Mouse (Mus musculus) cerebellum, adult (tissue): ENCODE results near the gene Zcchc14.
"Not testable (repeated sequence)": the region's sequence is repeated elsewhere in the genome, so short reads cannot be mapped to it uniquely, and the experiment has no call there.

Source experiments
- ATAC-seq: cut with Nextera tagmentation; 2 replicates; pipeline ENCODE4 v1.9.2; 2017; ENCODE audit warnings: mild to moderate bottlenecking, moderate library complexity, mixed read lengths; ENCODE audit not compliant: insufficient number of reproducible peaks, low FRiP score, low TSS enrichment

The Zcchc14 gene

GRCm38 (mm10) chr8:121632401-121632800 lies 20.3 kb downstream of the Zcchc14 start:
- ATAC-seq: peak; percentile 45; the same call in 1 of the 2 replicates

- ATAC-seq: no peak
Observed at GRCm38 (mm10) chr8:121631645-121632071, 21.0 kb downstream of the Zcchc14 start.

GRCm38 (mm10) chr8:121628681-121629080 lies 24.0 kb downstream of the Zcchc14 start:
- ATAC-seq: no peak

DNA sequence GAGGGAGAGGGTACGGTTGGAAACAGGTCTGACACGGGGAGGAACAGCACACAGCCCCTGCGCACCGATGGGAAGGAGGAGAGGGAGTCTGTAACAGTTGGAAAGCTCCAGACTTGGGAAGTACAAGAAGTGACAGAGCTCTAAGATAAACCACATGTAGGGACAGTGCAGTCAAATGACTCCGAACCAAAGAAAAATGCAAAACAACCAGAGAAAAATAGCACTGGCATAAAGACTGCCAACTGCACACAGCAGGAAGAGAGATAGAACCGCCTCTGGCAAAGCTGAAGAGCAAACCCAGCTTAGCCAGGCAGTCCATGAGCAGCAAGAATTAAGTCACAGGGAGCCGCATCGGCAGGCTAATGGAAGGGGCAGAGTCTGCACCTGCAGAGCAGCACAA lies 29.7 kb downstream of the Zcchc14 start:
- no peak for ATAC-seq

DNA sequence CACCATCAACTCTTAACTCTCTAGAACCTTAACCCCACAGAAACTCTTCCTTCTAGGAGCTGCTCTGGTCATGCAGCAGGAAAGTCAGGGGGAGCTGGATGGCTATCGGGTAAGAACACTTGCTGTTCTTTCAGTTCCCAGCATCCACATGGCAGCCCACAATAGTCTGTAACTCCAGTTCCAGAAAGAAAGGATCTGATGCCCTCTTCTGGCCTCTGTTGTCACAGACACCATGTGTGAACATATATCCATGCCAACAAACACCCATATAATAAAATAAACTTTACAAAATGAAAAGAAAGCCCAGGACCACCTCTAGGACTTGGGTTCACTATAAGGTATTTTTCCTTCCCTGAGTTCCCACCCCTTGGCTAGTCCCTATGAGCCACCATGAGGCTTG lies 30.8 kb downstream of the Zcchc14 start:
- no peak for ATAC-seq

DNA sequence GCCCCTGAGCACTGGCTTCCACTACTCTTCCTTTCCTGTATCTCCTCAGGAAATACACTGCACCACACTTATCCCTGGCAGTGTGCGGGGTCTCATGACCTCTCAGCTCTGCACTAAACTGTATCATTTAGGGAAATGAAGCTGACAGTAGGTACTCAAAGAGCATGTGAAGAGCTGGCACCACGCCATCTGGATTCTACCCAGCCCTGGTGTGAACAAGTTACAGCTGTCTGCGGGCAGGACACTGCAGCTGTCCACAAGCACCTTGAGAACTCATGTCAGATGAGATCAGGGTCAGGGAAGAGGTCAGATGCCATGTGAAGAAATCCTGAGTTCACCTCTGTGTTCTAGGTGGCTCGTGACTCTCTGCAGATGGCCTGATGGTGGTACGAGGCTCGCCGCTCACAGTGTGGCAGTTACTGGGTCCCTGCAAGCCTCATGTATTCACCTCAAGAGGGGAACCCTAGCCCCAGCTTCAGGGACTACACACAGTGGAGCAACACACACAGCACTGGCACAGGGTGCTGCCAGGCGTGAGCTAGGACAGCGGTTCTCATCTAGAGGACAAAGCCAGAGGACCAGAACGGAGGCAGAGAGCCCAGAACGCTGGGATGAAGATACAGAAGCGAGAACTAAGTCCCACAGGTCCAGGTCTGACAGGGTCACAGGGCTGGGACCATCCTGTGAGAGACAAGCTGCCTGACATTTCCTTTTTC lies 31.7 kb downstream of the Zcchc14 start:
- no peak for ATAC-seq

GRCm38 (mm10) chr8:121619401-121619995 lies 33.2 kb downstream of the Zcchc14 start:
- no peak for ATAC-seq

DNA sequence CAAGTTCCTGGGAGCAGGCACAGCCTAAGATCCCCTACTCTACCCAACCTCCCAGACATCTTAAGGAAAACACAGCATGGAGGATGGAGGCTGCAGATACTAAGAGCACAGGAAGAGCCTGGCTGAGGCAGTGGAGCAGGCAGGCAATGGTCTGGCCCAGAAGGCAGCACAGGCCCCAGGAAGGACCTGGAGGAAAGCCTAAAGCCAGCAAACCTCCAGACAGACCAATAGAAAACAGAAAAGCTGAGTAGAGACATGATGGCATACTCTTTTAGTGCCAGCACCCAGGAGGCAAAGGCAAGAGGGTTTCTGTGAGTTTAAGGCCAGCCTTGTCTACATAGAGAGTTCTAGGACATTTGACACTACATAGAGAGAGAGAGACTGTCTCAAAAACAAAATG lies 39.3 kb downstream of the Zcchc14 start:
- ATAC-seq: no peak

DNA sequence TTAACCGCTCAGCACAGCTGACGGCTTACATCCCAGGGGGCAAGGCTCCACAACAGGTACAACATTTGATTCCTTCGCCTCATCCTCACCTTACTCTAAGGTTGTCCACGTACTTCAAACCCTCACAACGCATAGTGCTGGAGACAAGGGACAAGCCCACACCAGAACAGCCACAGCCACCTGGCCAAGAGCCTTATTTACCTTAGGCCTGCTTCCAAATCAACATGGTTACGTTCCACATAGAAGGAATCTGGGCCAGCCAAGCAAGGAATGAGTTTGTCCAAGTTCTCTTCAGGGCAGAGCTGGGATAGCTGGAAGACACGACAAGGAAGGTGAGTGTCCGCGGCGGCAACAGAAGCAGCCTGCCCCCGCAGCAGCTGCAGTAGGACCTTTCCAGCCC lies 42.8 kb downstream of the Zcchc14 start:
- no peak for ATAC-seq

DNA sequence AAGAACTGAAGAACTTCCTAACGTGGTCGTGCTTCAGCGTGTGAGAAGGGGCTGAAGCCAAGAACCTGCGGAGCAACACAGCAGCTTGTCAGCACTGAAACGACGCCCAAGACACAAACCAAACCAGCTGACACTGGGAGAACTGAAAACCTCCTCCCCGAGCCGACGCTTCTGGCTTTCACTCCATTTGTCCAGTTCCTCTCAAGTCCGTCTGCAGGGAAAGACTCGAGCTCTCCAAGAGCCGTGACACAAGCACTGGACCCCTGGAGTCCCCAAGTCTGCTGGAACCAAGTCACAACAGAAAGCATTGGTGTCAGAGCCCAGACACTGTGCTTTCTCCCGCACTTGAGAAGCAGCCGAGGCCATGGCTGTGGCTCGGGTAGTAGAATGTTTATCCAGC lies 43.5 kb downstream of the Zcchc14 start:
- no peak for ATAC-seq

DNA sequence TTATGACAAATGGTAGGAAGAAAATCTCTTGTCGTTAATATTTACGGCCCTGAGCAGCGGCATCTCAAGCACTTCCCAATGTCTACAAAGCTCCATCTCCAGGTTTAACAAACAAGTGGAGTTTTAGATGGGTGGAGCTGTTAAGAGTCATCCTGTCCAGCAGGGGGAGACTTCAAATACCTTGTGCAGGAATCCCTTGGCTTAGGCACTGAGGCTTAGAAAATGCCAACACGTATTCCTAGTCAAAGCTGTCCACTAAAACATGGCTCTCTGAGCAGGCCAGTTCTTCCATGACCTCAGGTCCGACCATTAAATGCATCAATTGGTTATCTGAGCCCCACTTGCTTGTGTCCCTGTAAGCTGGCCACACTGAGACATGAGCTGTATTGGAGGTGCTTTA lies 45.0 kb downstream of the Zcchc14 start:
- no peak for ATAC-seq

DNA sequence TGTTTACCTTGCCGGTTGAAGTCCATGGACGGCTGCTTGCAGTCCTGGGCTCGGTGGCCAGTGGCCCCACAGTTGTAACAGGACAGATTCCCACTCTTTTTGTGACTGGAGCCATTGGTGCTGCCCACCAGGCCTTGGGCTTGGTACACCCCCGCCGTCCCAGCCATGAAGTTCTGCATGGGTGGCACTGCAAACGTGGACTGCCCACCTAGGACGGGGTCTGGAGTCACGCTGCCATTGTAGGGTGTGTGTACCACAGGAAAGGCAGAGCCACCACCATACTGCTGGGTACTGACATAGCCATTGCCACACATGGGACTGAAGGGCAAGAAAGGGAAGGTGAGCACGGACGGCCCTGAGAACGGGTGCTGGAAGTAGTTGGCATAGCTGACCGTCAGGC lies 48.9 kb downstream of the Zcchc14 start:
- no peak for ATAC-seq

DNA sequence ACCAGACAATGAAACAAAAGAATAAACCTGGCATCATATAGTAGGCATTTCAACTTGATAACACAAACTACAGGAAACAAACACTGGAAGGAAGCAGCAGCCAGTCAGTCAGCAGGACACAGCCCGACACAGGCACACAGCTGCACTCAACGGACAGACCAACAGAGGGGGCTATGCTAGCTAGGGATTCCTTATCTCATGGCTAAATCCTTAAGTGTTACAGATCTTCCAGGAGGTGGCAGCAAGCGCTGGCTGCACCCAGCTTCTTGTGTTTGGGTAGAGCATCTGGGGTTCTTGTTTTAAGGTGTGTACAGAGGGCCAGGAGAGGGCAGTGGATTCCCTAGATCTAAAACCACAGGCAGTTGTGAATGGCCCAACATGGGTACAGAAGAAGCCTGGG lies 49.8 kb downstream of the Zcchc14 start:
- peak; percentile 42; the same call in 1 of the 2 replicates for ATAC-seq

DNA sequence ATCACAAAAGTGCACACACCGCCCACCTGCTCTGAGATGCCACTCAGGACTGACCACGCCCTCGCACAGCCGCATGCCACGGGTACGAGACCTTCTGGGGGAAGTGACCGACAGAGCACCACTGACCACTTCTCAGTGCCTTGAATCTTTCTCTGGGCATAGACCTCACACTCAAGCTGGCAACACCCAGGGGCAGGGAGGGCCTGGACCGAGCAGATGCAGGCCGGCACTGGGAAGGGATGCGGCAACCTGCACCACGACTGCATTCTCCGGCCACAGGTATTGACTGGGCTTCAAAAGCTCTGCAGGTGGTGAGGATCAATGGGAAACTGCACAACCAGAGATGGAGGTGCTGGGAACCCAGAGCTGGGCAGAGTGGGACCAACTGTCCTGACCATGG lies 50.3 kb downstream of the Zcchc14 start:
- no peak for ATAC-seq

DNA sequence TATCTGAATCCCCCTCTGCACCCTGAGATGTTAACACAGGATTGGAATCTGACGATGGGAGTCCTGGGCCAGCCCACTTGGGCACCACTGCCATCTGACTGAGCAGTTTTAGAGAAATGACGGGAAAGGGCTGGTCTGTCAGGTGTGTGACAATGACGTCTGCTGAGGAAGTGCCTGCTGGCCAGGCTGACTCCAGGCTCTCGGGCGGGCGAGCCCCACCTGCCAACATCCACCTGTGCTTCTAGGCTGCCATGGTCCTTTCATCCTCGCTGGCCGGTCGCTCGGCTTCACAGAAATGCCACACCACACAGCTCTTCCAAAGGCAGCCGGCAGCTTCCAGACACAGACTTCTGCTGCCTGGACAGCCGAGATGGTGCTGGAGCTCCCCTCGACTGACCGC lies 52.9 kb downstream of the Zcchc14 start:
- ATAC-seq: no peak

- peak; percentile 61; the same call in 1 of the 2 replicates for ATAC-seq
Observed at GRCm38 (mm10) chr8:121598892-121599291, 53.8 kb downstream of the Zcchc14 start.

DNA sequence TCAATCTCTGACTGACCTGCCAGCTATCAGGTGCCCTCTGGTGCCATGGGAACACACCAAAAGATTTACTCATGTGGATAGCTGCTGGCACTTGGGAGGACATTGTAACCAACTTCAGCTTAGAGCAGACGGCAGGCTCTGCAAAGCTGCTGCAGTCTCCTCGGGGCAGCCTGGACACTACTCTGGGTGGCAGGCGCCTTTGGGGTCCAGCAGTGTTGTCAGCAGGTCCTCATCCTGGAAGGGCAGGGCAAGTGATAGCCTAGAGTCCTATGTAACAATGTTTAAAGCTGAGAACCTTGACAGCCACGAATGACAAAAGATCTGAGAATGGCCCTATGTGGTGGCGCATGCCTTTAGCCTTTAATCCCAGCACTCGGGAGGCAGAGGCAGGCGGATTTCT lies 54.5 kb downstream of the Zcchc14 start:
- no peak for ATAC-seq

DNA sequence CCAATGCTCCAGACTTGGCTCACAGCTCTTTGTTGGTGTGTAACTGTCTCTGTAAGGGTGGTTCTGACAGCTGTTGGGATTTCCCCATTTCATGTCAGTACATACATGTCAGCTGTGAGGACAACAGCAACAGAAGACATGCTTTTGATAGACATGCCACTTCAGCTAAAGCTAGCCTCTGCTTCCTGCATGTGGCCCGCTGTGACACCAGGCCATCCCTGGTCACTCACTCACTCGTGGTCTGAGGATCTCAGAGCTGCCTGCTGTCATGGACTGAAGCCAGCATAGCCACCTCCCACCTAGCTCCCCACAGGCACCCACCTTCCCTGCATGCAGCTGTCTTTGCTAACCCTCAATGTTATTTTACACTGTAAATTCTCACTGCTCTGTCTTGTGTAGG lies 55.2 kb downstream of the Zcchc14 start:
- ATAC-seq: not testable (repeated sequence)

DNA sequence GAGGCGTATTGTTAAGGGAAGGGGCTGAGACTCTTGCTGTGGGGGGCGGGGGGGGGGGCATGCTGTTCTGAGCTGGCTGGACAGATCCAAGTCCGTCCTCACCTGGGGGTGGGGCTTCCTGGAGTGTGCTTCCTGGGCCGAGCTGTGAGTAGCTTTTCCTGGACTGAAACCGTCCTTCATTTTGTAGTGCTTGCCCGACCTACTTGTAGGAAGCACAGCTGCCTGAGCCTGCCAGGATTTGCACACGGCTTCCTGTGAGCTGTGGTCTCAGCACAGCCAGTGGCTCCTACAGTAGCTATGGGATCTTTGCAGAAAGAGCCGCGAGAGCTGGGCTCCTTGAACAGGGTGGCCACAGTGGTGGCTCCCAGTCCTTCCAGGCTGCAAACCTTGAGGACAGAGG lies 58.7 kb downstream of the Zcchc14 start:
- no peak for ATAC-seq

DNA sequence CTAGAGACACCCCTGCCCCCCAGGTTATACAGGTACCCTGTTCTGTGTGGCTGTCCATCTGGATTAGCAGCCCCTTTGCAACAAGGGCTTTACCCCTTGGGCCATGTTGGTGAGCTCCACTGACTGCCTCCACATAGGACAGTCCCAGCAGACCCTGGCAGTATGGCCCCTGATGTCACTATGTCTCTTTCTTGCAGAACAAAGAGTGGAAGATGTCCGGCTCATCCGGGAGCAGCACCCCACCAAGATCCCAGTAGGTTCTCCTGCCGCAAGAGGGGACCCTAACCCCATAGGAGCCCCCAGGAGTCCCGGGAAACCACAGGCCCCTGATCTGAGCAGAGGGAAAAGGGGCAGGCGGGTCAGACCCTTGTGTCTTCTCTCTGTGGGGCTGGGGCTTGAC lies 59.4 kb downstream of the Zcchc14 start:
- no peak for ATAC-seq

DNA sequence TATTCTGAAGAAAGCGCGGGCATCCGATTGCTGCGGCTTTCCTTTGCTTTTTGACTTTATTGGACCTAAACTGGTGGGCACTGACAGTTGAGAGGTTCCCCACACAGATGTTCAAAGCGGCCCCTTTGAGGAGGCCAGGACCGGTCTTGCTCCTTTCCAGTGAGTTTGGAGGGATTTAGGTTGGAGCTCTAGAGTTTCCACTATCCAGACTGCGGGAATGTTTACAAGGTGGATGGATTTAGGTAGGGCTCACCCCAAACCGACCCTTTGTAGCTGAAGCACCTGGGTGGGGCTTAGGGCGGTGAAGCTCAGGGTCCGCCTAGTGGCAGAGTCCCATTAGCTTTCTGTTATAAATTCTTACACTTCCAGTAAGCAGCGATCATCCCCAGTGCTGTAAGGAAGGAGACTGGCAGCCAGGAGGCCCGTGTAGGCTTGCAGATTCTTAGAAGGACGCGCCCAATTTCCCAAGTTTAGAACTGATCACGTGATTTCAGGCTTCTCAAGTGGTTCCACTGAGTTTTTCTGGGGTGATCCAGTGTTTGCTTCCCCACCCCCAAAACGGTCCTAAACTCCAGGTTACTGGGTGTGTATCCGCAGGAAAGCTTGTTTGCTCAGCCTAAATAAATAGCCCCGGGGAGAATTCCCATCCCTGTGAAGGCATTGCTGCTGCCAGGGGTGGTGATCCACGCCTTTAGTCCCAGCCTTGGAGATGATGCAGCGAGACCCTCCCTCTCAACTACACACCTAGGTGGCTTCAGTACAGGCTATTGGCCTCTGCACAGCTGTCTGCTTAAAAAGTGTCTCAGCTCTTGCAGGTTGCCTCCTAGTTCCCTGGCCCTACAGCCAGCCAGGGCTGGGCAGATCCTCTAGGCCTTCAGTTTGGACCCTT lies 61.3 kb downstream of the Zcchc14 start:
- ATAC-seq: no peak
